Mouse (Mus musculus): Measurements from ENCODE around the gene Grm1. TPM values are rescaled to one million over a fixed set of nuclear protein-coding genes. Genes with fewer than 3 reads are reported as not detected.

Grm1 gene
- polyA plus RNA-seq, 1 experiment from 2014 or later: 5.1 TPM

DNA sequence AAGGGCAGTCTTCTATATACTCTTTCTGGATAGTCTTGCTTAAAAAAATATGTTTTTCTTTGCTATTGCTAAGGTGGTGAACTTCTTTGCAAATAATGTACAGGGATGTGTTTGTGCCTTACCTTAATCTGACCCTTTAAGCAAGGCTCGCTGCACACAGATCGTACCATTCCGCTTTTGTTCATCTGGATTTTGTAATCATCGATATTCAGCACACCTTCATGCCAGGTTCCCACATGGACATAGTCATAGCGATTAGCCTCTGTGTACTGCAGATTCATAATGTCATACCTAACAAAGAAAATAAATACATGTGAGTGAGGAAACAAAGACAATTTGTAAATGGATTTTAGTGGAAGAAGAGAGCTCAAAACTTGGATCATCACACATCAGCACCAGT, 340.8 kb downstream of the Grm1 start:
- Histone ChIP-seq H3K4me1 (ENCODE audit: control insufficient read depth, insufficient read depth, low read length) (no peaks in the 10 kb centered on the region), H3K27ac (replicated peaks; ENCODE audit: low read depth, low read length) (no peak overlapping the region), H3K27me3 (ENCODE audit: control insufficient read depth, insufficient read depth, low read length) (no peaks in the 10 kb centered on the region), H3K9me3 (ENCODE audit: control insufficient read depth, low read length) (no peaks in the 10 kb centered on the region), H3K36me3 (ENCODE audit: control insufficient read depth, insufficient read depth, low read length) (no peaks in the 10 kb centered on the region), H3K4me2 (ENCODE audit: low read length) (no peak overlapping the region), H3K4me3 (replicated peaks; ENCODE audit: low read depth, low read length) (no peak overlapping the region), H3K9ac (replicated peaks; ENCODE audit: low read length) (no peak overlapping the region)
- no peak for ATAC-seq (ENCODE audit: low FRiP score, low TSS enrichment)
- WGBS: 95% methylated on average over 5 of the region's 5 CpGs
- no peak for DNase-seq

DNA sequence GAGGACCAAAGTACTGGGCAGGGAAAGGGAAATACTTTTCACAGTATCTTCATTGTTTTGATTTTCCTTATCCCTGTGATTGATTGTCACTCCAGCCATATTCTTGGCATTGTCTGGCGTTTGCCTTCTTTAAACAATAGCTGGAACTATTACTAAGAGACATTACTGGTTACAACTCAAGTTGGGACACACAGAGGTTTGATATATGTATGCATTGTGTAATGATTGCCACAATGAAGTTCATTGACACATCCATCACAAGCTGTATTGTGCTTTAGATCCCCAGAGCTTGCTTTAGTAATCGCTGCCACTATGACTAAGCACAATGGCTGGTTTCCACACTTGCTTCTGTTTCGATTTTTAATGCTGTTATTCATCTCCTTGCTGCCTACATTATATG, 341.4 kb downstream of the Grm1 start:
- no peak overlapping the region for H3K4me2 ChIP-seq (ENCODE audit: low read length)
- H3K4me1 ChIP-seq (ENCODE audit: control insufficient read depth, insufficient read depth, low read length): no peaks in the 10 kb centered on the region
- no peak overlapping the region for H3K4me3 ChIP-seq (replicated peaks; ENCODE audit: low read depth, low read length)
- no peaks in the 10 kb centered on the region for H3K9me3 ChIP-seq (ENCODE audit: control insufficient read depth, low read length)
- H3K9ac ChIP-seq (replicated peaks; ENCODE audit: low read length): no peak overlapping the region
- no peaks in the 10 kb centered on the region for H3K36me3 ChIP-seq (ENCODE audit: control insufficient read depth, insufficient read depth, low read length)
- H3K27ac ChIP-seq (replicated peaks; ENCODE audit: low read depth, low read length): no peak overlapping the region
- no peak for DNase-seq
- 55% methylated on average over 3 of the region's 3 CpGs for WGBS
- ATAC-seq (ENCODE audit: low FRiP score, low TSS enrichment): no peak
- H3K27me3 ChIP-seq (ENCODE audit: control insufficient read depth, insufficient read depth, low read length): no peaks in the 10 kb centered on the region

GRCm38 (mm10) chr10:10737041-10737681, 345.0 kb downstream of the Grm1 start:
- ATAC-seq (ENCODE audit: low FRiP score, low TSS enrichment) (no peak), DNase-seq (peak; percentile 30)
- 61% methylated on average over 1 of the region's 1 CpGs for WGBS
- Histone ChIP-seq H3K4me1 (ENCODE audit: control insufficient read depth, insufficient read depth, low read length) (no peaks in the 10 kb centered on the region), H3K4me2 (ENCODE audit: low read length) (no peak overlapping the region), H3K36me3 (ENCODE audit: control insufficient read depth, insufficient read depth, low read length) (no peaks in the 10 kb centered on the region), H3K9me3 (ENCODE audit: control insufficient read depth, low read length) (no peaks in the 10 kb centered on the region), H3K9ac (replicated peaks; ENCODE audit: low read length) (no peak overlapping the region), H3K27me3 (ENCODE audit: control insufficient read depth, insufficient read depth, low read length) (no peaks in the 10 kb centered on the region), H3K4me3 (replicated peaks; ENCODE audit: low read depth, low read length) (no peak overlapping the region), H3K27ac (replicated peaks; ENCODE audit: low read depth, low read length) (no peak overlapping the region)

DNA sequence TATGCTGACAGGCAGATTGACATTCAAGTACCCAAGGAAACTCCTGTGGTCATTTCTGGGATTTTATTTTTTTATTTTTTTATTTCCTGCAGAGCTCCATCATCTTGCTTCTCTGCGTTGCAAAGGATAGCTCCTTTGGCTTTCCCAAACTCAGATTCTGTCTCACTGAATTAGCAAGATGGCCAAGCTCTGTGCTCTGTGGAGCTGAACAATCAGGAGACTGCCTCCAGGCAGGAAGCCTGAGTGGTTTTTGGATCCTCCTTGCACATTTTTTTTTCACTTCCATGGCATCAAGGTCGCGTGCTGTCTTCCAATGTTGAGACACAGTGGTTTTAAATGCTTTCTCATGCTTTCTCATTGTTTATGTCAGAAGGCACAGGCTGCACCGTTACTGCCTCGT, 347.6 kb downstream of the Grm1 start:
- Histone ChIP-seq H3K27ac (replicated peaks; ENCODE audit: low read depth, low read length) (no peak overlapping the region), H3K4me3 (replicated peaks; ENCODE audit: low read depth, low read length) (no peak overlapping the region), H3K9me3 (ENCODE audit: control insufficient read depth, low read length) (no peaks in the 10 kb centered on the region), H3K36me3 (ENCODE audit: control insufficient read depth, insufficient read depth, low read length) (no peaks in the 10 kb centered on the region), H3K4me2 (ENCODE audit: low read length) (no peak overlapping the region), H3K9ac (replicated peaks; ENCODE audit: low read length) (no peak overlapping the region), H3K4me1 (ENCODE audit: control insufficient read depth, insufficient read depth, low read length) (no peaks in the 10 kb centered on the region), H3K27me3 (ENCODE audit: control insufficient read depth, insufficient read depth, low read length) (no peaks in the 10 kb centered on the region)
- WGBS: 60% methylated on average over 5 of the region's 5 CpGs
- ATAC-seq (ENCODE audit: low FRiP score, low TSS enrichment) (no peak), DNase-seq (peak; percentile 16)

GRCm38 (mm10) chr10:10733092-10733491, 349.1 kb downstream of the Grm1 start:
- ATAC-seq (ENCODE audit: low FRiP score, low TSS enrichment) (no peak), DNase-seq (no peak)
- WGBS: 92% methylated on average over 5 of the region's 5 CpGs
- H3K9me3 ChIP-seq (ENCODE audit: control insufficient read depth, low read length): no peaks in the 10 kb centered on the region
- H3K4me1 ChIP-seq (ENCODE audit: control insufficient read depth, insufficient read depth, low read length): no peaks in the 10 kb centered on the region
- no peaks in the 10 kb centered on the region for H3K27me3 ChIP-seq (ENCODE audit: control insufficient read depth, insufficient read depth, low read length)
- no peak overlapping the region for H3K4me2 ChIP-seq (ENCODE audit: low read length)
- no peaks in the 10 kb centered on the region for H3K36me3 ChIP-seq (ENCODE audit: control insufficient read depth, insufficient read depth, low read length)
- no peak overlapping the region for H3K4me3 ChIP-seq (replicated peaks; ENCODE audit: low read depth, low read length)
- H3K27ac ChIP-seq (replicated peaks; ENCODE audit: low read depth, low read length): no peak overlapping the region
- no peak overlapping the region for H3K9ac ChIP-seq (replicated peaks; ENCODE audit: low read length)

GRCm38 (mm10) chr10:10726501-10726900, 355.7 kb downstream of the Grm1 start:
- H3K4me3 ChIP-seq (replicated peaks; ENCODE audit: low read depth, low read length): no peak overlapping the region
- H3K27ac ChIP-seq (replicated peaks; ENCODE audit: low read depth, low read length): no peak overlapping the region
- H3K9ac ChIP-seq (replicated peaks; ENCODE audit: low read length): no peak overlapping the region
- ATAC-seq (ENCODE audit: low FRiP score, low TSS enrichment) (no peak), DNase-seq (no peak)
- H3K27me3 ChIP-seq (ENCODE audit: control insufficient read depth, insufficient read depth, low read length): no peaks in the 10 kb centered on the region
- H3K9me3 ChIP-seq (ENCODE audit: control insufficient read depth, low read length): no peaks in the 10 kb centered on the region
- H3K4me2 ChIP-seq (ENCODE audit: low read length): no peak overlapping the region
- no peaks in the 10 kb centered on the region for H3K4me1 ChIP-seq (ENCODE audit: control insufficient read depth, insufficient read depth, low read length)
- 91% methylated on average over 3 of the region's 3 CpGs for WGBS
- no peaks in the 10 kb centered on the region for H3K36me3 ChIP-seq (ENCODE audit: control insufficient read depth, insufficient read depth, low read length)

DNA sequence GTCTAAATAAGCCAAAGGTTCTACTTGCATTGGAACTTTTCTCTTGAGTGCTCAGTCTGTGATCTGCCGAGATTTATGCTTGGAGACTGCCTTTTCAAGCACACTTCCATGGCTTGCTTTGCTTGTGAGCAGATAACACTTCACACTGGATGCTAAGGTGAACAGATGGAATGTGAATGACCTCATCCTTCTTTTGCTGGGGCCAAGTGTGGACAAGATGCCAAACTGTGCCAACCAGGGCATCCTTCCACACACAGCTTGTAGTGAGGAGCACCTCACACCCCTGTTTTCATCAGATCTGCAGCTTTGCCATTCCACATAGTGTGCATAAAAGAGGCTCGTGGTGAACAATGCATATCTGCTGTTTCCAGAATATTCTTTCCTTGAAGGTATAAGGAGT, 371.3 kb downstream of the Grm1 start:
- H3K27me3 ChIP-seq (ENCODE audit: control insufficient read depth, insufficient read depth, low read length): no peaks in the 10 kb centered on the region
- ATAC-seq (ENCODE audit: low FRiP score, low TSS enrichment) (no peak), DNase-seq (no peak)
- no peak overlapping the region for H3K4me3 ChIP-seq (replicated peaks; ENCODE audit: low read depth, low read length)
- no peaks in the 10 kb centered on the region for H3K4me1 ChIP-seq (ENCODE audit: control insufficient read depth, insufficient read depth, low read length)
- no peak overlapping the region for H3K4me2 ChIP-seq (ENCODE audit: low read length)
- no peaks in the 10 kb centered on the region for H3K9me3 ChIP-seq (ENCODE audit: control insufficient read depth, low read length)
- H3K9ac ChIP-seq (replicated peaks; ENCODE audit: low read length): no peak overlapping the region
- no peaks in the 10 kb centered on the region for H3K36me3 ChIP-seq (ENCODE audit: control insufficient read depth, insufficient read depth, low read length)
- no peak overlapping the region for H3K27ac ChIP-seq (replicated peaks; ENCODE audit: low read depth, low read length)
- WGBS: 82% methylated on average over 2 of the region's 2 CpGs

DNA sequence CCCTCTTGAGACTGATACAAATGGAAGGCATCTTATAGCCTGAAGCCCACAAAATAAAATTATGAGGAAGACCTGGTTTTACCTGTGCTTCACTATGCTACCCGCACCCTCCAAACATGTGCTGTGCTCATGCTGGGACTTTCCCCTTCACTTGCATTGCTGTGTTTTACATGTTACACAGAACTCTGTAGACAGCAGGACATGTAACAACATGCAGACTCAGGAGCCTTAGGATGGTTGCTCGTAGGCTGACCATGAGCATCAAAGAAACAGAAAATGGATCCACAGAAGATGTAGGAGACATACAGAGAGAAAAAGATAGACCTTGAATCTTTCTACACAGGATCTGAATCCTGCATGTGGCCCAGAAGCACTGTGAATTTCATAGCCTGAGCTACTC, 371.8 kb downstream of the Grm1 start:
- no peak overlapping the region for H3K27ac ChIP-seq (replicated peaks; ENCODE audit: low read depth, low read length)
- no peak overlapping the region for H3K4me3 ChIP-seq (replicated peaks; ENCODE audit: low read depth, low read length)
- DNase-seq (no peak), ATAC-seq (ENCODE audit: low FRiP score, low TSS enrichment) (no peak)
- no peak overlapping the region for H3K4me2 ChIP-seq (ENCODE audit: low read length)
- H3K9ac ChIP-seq (replicated peaks; ENCODE audit: low read length): no peak overlapping the region
- no peaks in the 10 kb centered on the region for H3K27me3 ChIP-seq (ENCODE audit: control insufficient read depth, insufficient read depth, low read length)
- no peaks in the 10 kb centered on the region for H3K4me1 ChIP-seq (ENCODE audit: control insufficient read depth, insufficient read depth, low read length)
- H3K9me3 ChIP-seq (ENCODE audit: control insufficient read depth, low read length): no peaks in the 10 kb centered on the region
- WGBS: 92% methylated on average over 2 of the region's 2 CpGs
- H3K36me3 ChIP-seq (ENCODE audit: control insufficient read depth, insufficient read depth, low read length): no peaks in the 10 kb centered on the region

DNA sequence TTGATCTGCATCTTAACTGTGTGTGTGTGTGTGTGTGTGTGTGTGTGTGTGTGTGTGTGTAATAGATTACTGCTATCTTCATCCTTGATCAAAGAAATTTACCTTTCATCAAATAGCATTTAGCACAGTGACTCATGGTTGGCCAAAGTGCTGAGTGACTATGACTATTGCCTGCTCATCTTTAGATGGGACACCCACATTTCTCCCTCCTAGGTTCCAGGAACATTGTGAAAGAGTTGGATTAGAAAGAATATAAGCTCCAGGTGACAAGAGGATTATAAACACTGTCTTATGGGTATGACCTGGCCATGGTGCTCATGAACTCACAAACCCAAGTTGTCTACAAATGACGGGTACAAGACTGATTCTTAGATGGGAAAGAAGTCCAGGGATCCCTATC, 374.1 kb downstream of the Grm1 start:
- Histone ChIP-seq H3K4me3 (replicated peaks; ENCODE audit: low read depth, low read length) (no peak overlapping the region), H3K27me3 (ENCODE audit: control insufficient read depth, insufficient read depth, low read length) (no peaks in the 10 kb centered on the region), H3K9ac (replicated peaks; ENCODE audit: low read length) (no peak overlapping the region), H3K4me2 (ENCODE audit: low read length) (no peak overlapping the region), H3K4me1 (ENCODE audit: control insufficient read depth, insufficient read depth, low read length) (no peaks in the 10 kb centered on the region), H3K36me3 (ENCODE audit: control insufficient read depth, insufficient read depth, low read length) (no peaks in the 10 kb centered on the region), H3K9me3 (ENCODE audit: control insufficient read depth, low read length) (no peaks in the 10 kb centered on the region), H3K27ac (replicated peaks; ENCODE audit: low read depth, low read length) (no peak overlapping the region)
- ATAC-seq (ENCODE audit: low FRiP score, low TSS enrichment): no peak
- DNase-seq: no peak
- 77% methylated on average over 1 of the region's 1 CpGs for WGBS
